Mouse (Mus musculus) T-helper 2 cell (primary cell): ENCODE measurements around the gene Rps11.
"Not testable (repeated sequence)": the region's sequence is repeated elsewhere in the genome, so short reads cannot be mapped to it uniquely, and the experiment has no call there.

Source experiments
- in situ Hi-C: fragments of 300-600 bp; cut with MboI, MseI; formaldehyde crosslinking; loops from one replicate; pipeline ENCODE4 v1.15.1; 2025; ENCODE audit warnings: high pct_unique_total_duplicates

Rps11 gene

GRCm38 (mm10) chr7:45111940-45112339 lies 12.3 kb downstream of the Rps11 start:
- in situ Hi-C loops, result no loop called here

- in situ Hi-C loops, result not testable (repeated sequence)
Observed at GRCm38 (mm10) chr7:45110089-45110488, 14.2 kb downstream of the Rps11 start.

GRCm38 (mm10) chr7:45107052-45107645 lies 17.1 kb downstream of the Rps11 start:
- in situ Hi-C loops, result no loop called here

GRCm38 (mm10) chr7:45106441-45106840 lies 17.8 kb downstream of the Rps11 start:
- in situ Hi-C loops, result no loop called here

GRCm38 (mm10) chr7:45105491-45105890 lies 18.7 kb downstream of the Rps11 start:
- in situ Hi-C loops, result no loop called here

- in situ Hi-C loops, result no loop called here
Observed at GRCm38 (mm10) chr7:45104941-45105340, 19.3 kb downstream of the Rps11 start.

- in situ Hi-C loops, result no loop called here
Observed at GRCm38 (mm10) chr7:45103652-45104180, 20.5 kb downstream of the Rps11 start, which contains the start of gene Fcgrt. Fcgrt (minus strand) TSS chr7:45103851.

GRCm38 (mm10) chr7:45102940-45103585 lies 21.2 kb downstream of the Rps11 start:
- in situ Hi-C loops, result no loop called here

- in situ Hi-C loops, result no loop called here
Observed at GRCm38 (mm10) chr7:45102441-45102840, 21.8 kb downstream of the Rps11 start.

- in situ Hi-C loops, result no loop called here
Observed at GRCm38 (mm10) chr7:45100046-45100445, 24.2 kb downstream of the Rps11 start.

GRCm38 (mm10) chr7:45098541-45099240 lies 25.5 kb downstream of the Rps11 start:
- in situ Hi-C loops, result no loop called here

GRCm38 (mm10) chr7:45097479-45097878 lies 26.8 kb downstream of the Rps11 start:
- in situ Hi-C loops, result no loop called here

GRCm38 (mm10) chr7:45095965-45096364 lies 28.3 kb downstream of the Rps11 start:
- in situ Hi-C loops, result not testable (repeated sequence)

GRCm38 (mm10) chr7:45095367-45095766 lies 28.9 kb downstream of the Rps11 start:
- in situ Hi-C loops, result no loop called here

- in situ Hi-C loops, result no loop called here
Observed at GRCm38 (mm10) chr7:45094121-45094520, 30.1 kb downstream of the Rps11 start.

- in situ Hi-C loops, result no loop called here
Observed at GRCm38 (mm10) chr7:45093516-45093905, 30.7 kb downstream of the Rps11 start.

GRCm38 (mm10) chr7:45092828-45093515 lies 31.3 kb downstream of the Rps11 start:
- in situ Hi-C loops, result no loop called here

- in situ Hi-C loops, result no loop called here
Observed at GRCm38 (mm10) chr7:45092048-45092447, 32.2 kb downstream of the Rps11 start, which contains the start of gene Rcn3. Rcn3 (minus strand) TSS chr7:45092221.

- in situ Hi-C loops, result no loop called here
Observed at GRCm38 (mm10) chr7:45091001-45091990, 32.9 kb downstream of the Rps11 start.

GRCm38 (mm10) chr7:45090251-45090977 lies 33.8 kb downstream of the Rps11 start:
- in situ Hi-C loops, result no loop called here
